Mouse (Mus musculus): Measurements from ENCODE around the gene Dlat. TPM values are rescaled to one million over a fixed set of nuclear protein-coding genes. Genes with fewer than 3 reads are reported as not detected.

Gene Dlat
- polyA plus RNA-seq (2015; fragmentation: Nextera tagmentation; extraction: Ambion mirVana) = 40.5 and 43.6 TPM in 2 replicates

DNA sequence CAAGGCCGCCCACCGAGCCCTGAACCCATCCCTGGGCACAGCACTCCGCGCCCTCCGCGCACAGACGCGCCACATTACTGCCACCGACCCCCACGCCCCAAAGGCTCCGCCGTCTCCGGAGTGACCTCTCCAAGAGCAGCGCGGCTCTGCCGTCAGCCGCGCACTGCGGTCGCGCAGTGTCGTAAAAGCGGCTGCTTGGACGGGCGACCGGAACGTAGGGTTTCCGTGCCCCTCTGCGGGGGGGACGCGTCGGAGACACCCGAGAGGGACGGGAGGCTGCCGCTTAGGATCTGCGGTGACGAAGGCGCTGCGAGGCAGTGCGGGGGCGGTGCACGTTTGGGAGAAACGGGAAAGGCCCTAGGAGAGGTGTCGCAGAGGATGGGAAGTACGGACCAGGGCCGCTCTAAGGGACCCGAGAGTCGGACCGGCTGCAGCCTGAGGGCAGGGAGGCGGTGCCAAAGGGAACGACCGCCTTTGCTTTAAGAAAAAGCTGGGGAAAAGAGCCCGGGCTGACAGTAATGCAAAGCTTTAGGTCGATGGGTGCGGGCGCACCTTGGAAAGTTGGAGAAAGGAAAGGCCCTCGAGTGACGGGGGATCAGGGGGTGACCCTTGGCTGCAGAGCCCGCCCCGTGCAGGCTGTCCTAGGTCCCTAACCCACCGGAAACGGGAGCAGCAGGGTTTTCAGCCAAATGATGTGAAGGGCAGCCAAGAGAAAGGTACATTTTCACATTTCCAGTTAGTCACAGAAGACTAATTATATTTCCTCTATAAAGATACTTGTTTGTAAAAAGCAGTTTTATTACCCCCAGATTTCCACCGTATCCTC lies at the start of gene Dlat:
Gene Dlat (minus strand): TSS at position 389 of the 826 bp plus-strand sequence.
- peak within 1 kb of the TSS; percentile 57 for H3K4me2 ChIP-seq (ENCODE audit: low read depth, low read length)

GRCm38 (mm10) chr9:50709108-50709507 lies 49.5 kb upstream of the Dlat start:
- ATAC-seq (ENCODE audit: low read depth) = no peak
- no peak overlapping the region for H3K9ac ChIP-seq (ENCODE audit: low read length)

More for the DNA sequence above, at the start of gene Dlat:
- peaks cover 5% of the 10 kb centered on the region; the same call in 1 of the 2 replicates for H3K36me3 ChIP-seq (ENCODE audit: control insufficient read depth, insufficient read depth, low read length)
- H3K4me1 ChIP-seq (replicated peaks; ENCODE audit: control insufficient read depth, insufficient read depth, low read length) = peaks cover 11% of the 10 kb centered on the region
- H3K9ac ChIP-seq (ENCODE audit: low read length) = peak within 1 kb of the TSS; percentile 95
- peak within 1 kb of the TSS; percentile 87 for H3K27ac ChIP-seq (ENCODE audit: low read length)
- peak; percentile 97 for ATAC-seq (ENCODE audit: low read depth)
- H3K4me3 ChIP-seq (ENCODE audit: low read length) = peak within 1 kb of the TSS; percentile 64
- no peaks in the 10 kb centered on the region for H3K9me3 ChIP-seq (ENCODE audit: control insufficient read depth, low read length)
- no peaks in the 10 kb centered on the region for H3K27me3 ChIP-seq (ENCODE audit: control insufficient read depth, insufficient read depth, low read depth, low read length)
- 0% methylated on average over 58 of the region's 63 CpGs for WGBS

GRCm38 (mm10) chr9:50704907-50705306 lies 45.3 kb upstream of the Dlat start:
- Histone ChIP-seq H3K27ac (ENCODE audit: low read length) (no peak overlapping the region), H3K27me3 (ENCODE audit: control insufficient read depth, insufficient read depth, low read depth, low read length) (no peaks in the 10 kb centered on the region; the same call in 1 of the 2 replicates), H3K36me3 (ENCODE audit: control insufficient read depth, insufficient read depth, low read length) (no peaks in the 10 kb centered on the region), H3K4me3 (ENCODE audit: low read length) (no peak overlapping the region), H3K9ac (ENCODE audit: low read length) (no peak overlapping the region), H3K4me1 (replicated peaks; ENCODE audit: control insufficient read depth, insufficient read depth, low read length) (peaks cover 12% of the 10 kb centered on the region), H3K4me2 (ENCODE audit: low read depth, low read length) (no peak overlapping the region), H3K9me3 (ENCODE audit: control insufficient read depth, low read length) (no peaks in the 10 kb centered on the region)
- 57% methylated on average over 6 of the region's 6 CpGs for WGBS
- ATAC-seq (ENCODE audit: low read depth) = no peak

More at GRCm38 (mm10) chr9:50709108-50709507, 49.5 kb upstream of the Dlat start:
- Histone ChIP-seq H3K4me3 (ENCODE audit: low read length) (no peak overlapping the region), H3K36me3 (ENCODE audit: control insufficient read depth, insufficient read depth, low read length) (peaks cover 2% of the 10 kb centered on the region; the same call in 1 of the 2 replicates), H3K27ac (ENCODE audit: low read length) (no peak overlapping the region), H3K4me1 (replicated peaks; ENCODE audit: control insufficient read depth, insufficient read depth, low read length) (no peaks in the 10 kb centered on the region), H3K27me3 (ENCODE audit: control insufficient read depth, insufficient read depth, low read depth, low read length) (no peaks in the 10 kb centered on the region), H3K4me2 (ENCODE audit: low read depth, low read length) (no peak overlapping the region), H3K9me3 (ENCODE audit: control insufficient read depth, low read length) (no peaks in the 10 kb centered on the region)
- 22% methylated on average over 2 of the region's 2 CpGs for WGBS

- 46% methylated on average over 11 of the region's 11 CpGs for WGBS
- Histone ChIP-seq H3K4me2 (ENCODE audit: low read depth, low read length) (0 out of 2 replicates have a peak overlapping the region, but pooled peaks have one; percentile 18), H3K9ac (ENCODE audit: low read length) (no peak overlapping the region), H3K27ac (ENCODE audit: low read length) (peak overlapping the region; percentile 66), H3K4me3 (ENCODE audit: low read length) (no peak overlapping the region), H3K36me3 (ENCODE audit: control insufficient read depth, insufficient read depth, low read length) (no peaks in the 10 kb centered on the region), H3K27me3 (ENCODE audit: control insufficient read depth, insufficient read depth, low read depth, low read length) (peaks cover 8% of the 10 kb centered on the region), H3K4me1 (replicated peaks; ENCODE audit: control insufficient read depth, insufficient read depth, low read length) (peaks cover 23% of the 10 kb centered on the region), H3K9me3 (ENCODE audit: control insufficient read depth, low read length) (no peaks in the 10 kb centered on the region)
- peak; percentile 81 for ATAC-seq (ENCODE audit: low read depth)
Observed at GRCm38 (mm10) chr9:50700921-50701691, 41.5 kb upstream of the Dlat start.

DNA sequence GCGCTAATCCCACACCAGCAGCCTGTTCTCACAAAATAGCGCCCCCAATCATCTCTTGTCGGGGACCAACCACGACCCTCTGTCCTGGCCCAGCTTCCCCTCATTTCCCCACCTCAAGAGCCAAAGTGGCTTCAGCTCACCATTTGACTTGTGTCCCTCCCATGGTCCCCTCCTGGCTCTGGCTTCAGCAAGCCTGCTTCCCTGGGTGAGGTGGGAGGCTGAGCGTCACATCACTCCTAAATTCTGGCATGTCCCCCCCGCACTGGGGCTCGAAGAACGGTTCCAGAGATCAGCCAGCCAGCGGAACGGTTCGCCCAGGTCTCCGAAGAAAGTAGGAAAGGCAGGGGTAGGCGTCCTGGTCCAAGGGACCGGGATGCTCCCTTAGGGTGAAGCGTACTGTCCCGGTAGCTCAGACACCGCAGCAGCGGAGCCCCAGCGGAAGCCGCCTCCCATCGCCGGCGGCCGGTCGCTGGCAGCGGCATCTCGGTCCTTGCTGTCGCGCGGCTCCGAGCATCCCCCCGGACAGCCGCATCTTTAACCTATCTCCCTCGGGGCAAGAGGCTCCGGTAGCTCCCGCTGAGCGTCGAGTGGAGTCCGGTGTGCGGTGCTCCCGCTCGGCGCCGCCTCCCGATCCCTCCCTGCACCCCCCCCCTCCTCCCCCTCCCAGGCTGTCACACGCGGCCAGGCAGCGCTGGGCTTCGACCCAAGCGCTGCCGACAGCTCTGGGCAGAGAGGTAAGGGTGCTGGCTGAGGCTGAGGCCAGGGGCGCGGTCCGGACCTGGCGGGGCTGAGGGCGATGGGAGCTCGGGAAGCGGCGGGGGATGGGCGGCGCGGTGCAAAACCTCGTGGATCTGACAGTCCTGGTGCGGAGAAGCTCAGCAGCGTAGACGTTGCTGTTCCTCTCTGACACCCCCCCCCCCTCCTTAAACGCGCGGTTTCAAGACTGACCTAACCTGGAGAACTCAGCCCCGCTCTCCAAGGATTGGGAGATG lies 39.1 kb upstream of the Dlat start:
- H3K4me3 ChIP-seq (ENCODE audit: low read length) = peak overlapping the region; percentile 54
- peaks cover 8% of the 10 kb centered on the region for H3K27me3 ChIP-seq (ENCODE audit: control insufficient read depth, insufficient read depth, low read depth, low read length)
- peaks cover 23% of the 10 kb centered on the region for H3K4me1 ChIP-seq (replicated peaks; ENCODE audit: control insufficient read depth, insufficient read depth, low read length)
- ATAC-seq (ENCODE audit: low read depth) = peak; percentile 31
- no peak overlapping the region for H3K27ac ChIP-seq (ENCODE audit: low read length)
- no peaks in the 10 kb centered on the region for H3K36me3 ChIP-seq (ENCODE audit: control insufficient read depth, insufficient read depth, low read length)
- 2% methylated on average over 62 of the region's 70 CpGs for WGBS
- peak overlapping the region; percentile 98 for H3K4me2 ChIP-seq (ENCODE audit: low read depth, low read length)
- peak overlapping the region; percentile 65 for H3K9ac ChIP-seq (ENCODE audit: low read length)
- no peaks in the 10 kb centered on the region for H3K9me3 ChIP-seq (ENCODE audit: control insufficient read depth, low read length)

DNA sequence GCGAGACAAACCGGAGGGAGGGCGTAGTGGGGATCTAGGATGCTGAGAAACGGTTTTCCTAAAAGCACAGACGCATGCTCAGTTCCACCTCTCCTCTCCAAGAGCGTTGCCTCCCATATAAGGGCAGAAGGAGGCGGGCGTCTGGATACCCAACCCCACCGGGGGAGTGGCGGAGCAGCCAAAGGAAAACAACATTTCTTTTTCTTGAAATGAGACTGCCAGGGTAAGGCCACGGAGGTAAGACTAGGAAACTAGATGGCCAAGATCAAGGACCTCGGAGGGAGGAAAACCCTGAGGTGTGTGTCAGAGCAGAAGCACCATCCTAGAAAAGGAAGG lies 38.1 kb upstream of the Dlat start:
- Histone ChIP-seq H3K9ac (ENCODE audit: low read length) (peak overlapping the region; percentile 55; the same call in 1 of the 2 replicates), H3K27ac (ENCODE audit: low read length) (no peak overlapping the region), H3K4me1 (replicated peaks; ENCODE audit: control insufficient read depth, insufficient read depth, low read length) (peaks cover 23% of the 10 kb centered on the region), H3K27me3 (ENCODE audit: control insufficient read depth, insufficient read depth, low read depth, low read length) (peaks cover 8% of the 10 kb centered on the region), H3K4me3 (ENCODE audit: low read length) (peak overlapping the region; percentile 40), H3K4me2 (ENCODE audit: low read depth, low read length) (peak overlapping the region; percentile 98), H3K9me3 (ENCODE audit: control insufficient read depth, low read length) (no peaks in the 10 kb centered on the region), H3K36me3 (ENCODE audit: control insufficient read depth, insufficient read depth, low read length) (no peaks in the 10 kb centered on the region)
- ATAC-seq (ENCODE audit: low read depth) = peak; percentile 59
- 2% methylated on average over 12 of the region's 12 CpGs for WGBS

- no peaks in the 10 kb centered on the region for H3K36me3 ChIP-seq (ENCODE audit: control insufficient read depth, insufficient read depth, low read length)
- H3K4me3 ChIP-seq (ENCODE audit: low read length) = peak overlapping the region; percentile 40
- no peak for ATAC-seq (ENCODE audit: low read depth)
- H3K27ac ChIP-seq (ENCODE audit: low read length) = no peak overlapping the region
- peak overlapping the region; percentile 55; the same call in 1 of the 2 replicates for H3K9ac ChIP-seq (ENCODE audit: low read length)
- 53% methylated on average over 12 of the region's 12 CpGs for WGBS
- peaks cover 23% of the 10 kb centered on the region for H3K4me1 ChIP-seq (replicated peaks; ENCODE audit: control insufficient read depth, insufficient read depth, low read length)
- H3K9me3 ChIP-seq (ENCODE audit: control insufficient read depth, low read length) = no peaks in the 10 kb centered on the region
- H3K27me3 ChIP-seq (ENCODE audit: control insufficient read depth, insufficient read depth, low read depth, low read length) = peaks cover 8% of the 10 kb centered on the region
- H3K4me2 ChIP-seq (ENCODE audit: low read depth, low read length) = peak overlapping the region; percentile 98
Observed at GRCm38 (mm10) chr9:50696851-50697705, 37.5 kb upstream of the Dlat start.

GRCm38 (mm10) chr9:50695153-50695552 lies 35.6 kb upstream of the Dlat start:
- 82% methylated on average over 6 of the region's 6 CpGs for WGBS
- Histone ChIP-seq H3K9ac (ENCODE audit: low read length) (no peak overlapping the region), H3K9me3 (ENCODE audit: control insufficient read depth, low read length) (no peaks in the 10 kb centered on the region)

More at GRCm38 (mm10) chr9:50695153-50695552, 35.6 kb upstream of the Dlat start:
- Histone ChIP-seq H3K36me3 (ENCODE audit: control insufficient read depth, insufficient read depth, low read length) (no peaks in the 10 kb centered on the region), H3K4me3 (ENCODE audit: low read length) (no peak overlapping the region), H3K27me3 (ENCODE audit: control insufficient read depth, insufficient read depth, low read depth, low read length) (peaks cover 8% of the 10 kb centered on the region), H3K4me1 (replicated peaks; ENCODE audit: control insufficient read depth, insufficient read depth, low read length) (peaks cover 11% of the 10 kb centered on the region), H3K4me2 (ENCODE audit: low read depth, low read length) (no peak overlapping the region), H3K27ac (ENCODE audit: low read length) (no peak overlapping the region)
- no peak for ATAC-seq (ENCODE audit: low read depth)
